8 mouse cellular contexts compared by ENCODE assay signal in genomic region chr9:48447783-48448209, GRCm38 (mm10). TPM values are rescaled to one million over a fixed set of nuclear protein-coding genes. Genes with fewer than 3 reads are reported as not detected.
DNase-seq lines count a peak whose midpoint lies in the region; TF ChIP-seq lines count a peak whose summit lies in the region.

No protein-coding gene starts in this region.

- DNase-seq in cerebellum, postnatal 14 days, result peak; percentile 39 to 51
- DNase-seq in cerebellum, adult 9-10 months, result no peak
- peak in 1 of 2 experiments; percentile 36 for DNase-seq in spleen, adult 2 months (ENCODE audit: low read depth in 1 of 2, low spot score in 2 of 2)
- DNase-seq in spleen, adult 12 weeks (ENCODE audit: low spot score), result no peak
- DNase-seq in embryo, embryonic 9.5 days (ENCODE audit: extremely low spot score), result peak; percentile 28
- peak; percentile 49 for DNase-seq in lung, postnatal 14 days
- DNase-seq in right cerebral cortex, postnatal 14 days, result no peak
- DNase-seq in urinary bladder, postnatal 14 days (ENCODE audit: low spot score), result no peak

- H3K27ac ChIP-seq in spleen, adult 2 months (ENCODE audit: insufficient read depth, low read length), result no peak overlapping the region

- no peaks in the 10 kb centered on the region for H3K36me3 ChIP-seq in spleen, adult 2 months (ENCODE audit: control insufficient read depth, insufficient read depth, low read length)

- WGBS in spleen, adult 2 months, result 12% methylated on average over 5 of the region's 5 CpGs

- H3K4me1 ChIP-seq in spleen, adult 2 months (ENCODE audit: control insufficient read depth, insufficient read depth, insufficient read length), result peaks cover 9% of the 10 kb centered on the region

- no peak overlapping the region for H3K4me3 ChIP-seq in spleen, adult 2 months (ENCODE audit: extremely low read depth, insufficient read depth, insufficient read length)

- H3K27me3 ChIP-seq in spleen, adult 2 months (ENCODE audit: control insufficient read depth, insufficient read depth, low read length), result no peaks in the 10 kb centered on the region

- TF ChIP-seq CTCF in spleen, adult 2 months (IDR thresholded peaks at IDR 0.05; ENCODE audit: extremely low read depth, insufficient read depth, insufficient read length, insufficient replicate concordance), result peak; percentile 13; the same call in 1 of the 2 replicates

- TF ChIP-seq POLR2A in spleen, adult 2 months (IDR thresholded peaks at IDR 0.05; ENCODE audit: low read depth, low read length), result no peak

RNA-seq across cellular contexts. Expression of gene Rexo2, which starts 32.6 kb away (rescaled TPM):
- 47.9 and 50.0 TPM in 2 replicates for polyA plus RNA-seq in spleen, adult 2 months (2012; rRNA removed)

RNA-seq across cellular contexts. Expression of gene Rbm7, which starts 47.3 kb away (rescaled TPM):
- 15.0 and 16.6 TPM in 2 replicates for polyA plus RNA-seq in spleen, adult 2 months (2012; rRNA removed)

RNA-seq across cellular contexts. Expression of gene Gm5617, which starts 47.4 kb away (rescaled TPM):
- 26.5 and 34.7 TPM in 2 replicates for polyA plus RNA-seq in spleen, adult 2 months (2012; rRNA removed)

Comparison
In these comparisons a context has a peak if more than half of its experiments do, and no peak if none do; other contexts are left out.
1. DNase-seq: peak in cerebellum, postnatal 14 days (2 of 2), embryo, embryonic 9.5 days (single experiment) and lung, postnatal 14 days (single experiment); none in cerebellum, adult 9-10 months (single experiment), spleen, adult 12 weeks (single experiment), right cerebral cortex, postnatal 14 days (single experiment) and urinary bladder, postnatal 14 days (single experiment).